Mouse (Mus musculus): ENCODE results near the gene Nol9.

DNA sequence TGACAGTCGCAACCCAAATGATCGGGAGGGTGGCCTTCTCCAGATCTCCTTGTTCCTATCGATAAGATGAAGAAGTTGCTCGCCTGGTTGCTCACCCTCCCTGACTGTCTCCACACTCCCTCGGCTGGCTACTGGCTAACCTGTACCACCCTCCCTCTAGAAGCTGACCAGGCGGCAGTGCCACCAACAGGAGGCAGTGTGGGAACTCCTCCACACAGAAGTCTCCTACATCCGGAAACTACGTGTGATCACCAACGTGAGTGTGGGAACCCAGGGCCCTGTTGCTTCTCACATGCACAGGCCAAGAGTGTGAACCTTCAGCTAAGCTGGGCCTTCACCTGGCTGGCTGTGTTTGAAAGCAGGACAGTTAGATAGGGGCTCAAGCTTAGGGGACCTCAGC is 67.6 kb downstream of the Nol9 start:
- TF ChIP-seq POLR2A (IDR thresholded peaks at IDR 0.05; ENCODE audit: low read depth, low read length) (no peak), CTCF (IDR thresholded peaks at IDR 0.05; ENCODE audit: extremely low read depth, insufficient read depth, insufficient read length, insufficient replicate concordance) (no peak)
